Mouse (Mus musculus): Measurements from ENCODE around the gene Fam53b. TPM values are rescaled to one million over a fixed set of nuclear protein-coding genes. Genes with fewer than 3 reads are reported as not detected.
A peak's percentile ranks its signal among the peaks of the same experiment; 100 is the strongest.

The Fam53b gene
- polyA plus RNA-seq, 2 experiments from 2014 or later = 73.4 to 102 TPM

GRCm38 (mm10) chr7:132703515-132704309 lies 110.0 kb downstream of the Fam53b start:
- ATAC-seq = no peak

GRCm38 (mm10) chr7:132702492-132703070 lies 111.1 kb downstream of the Fam53b start:
- ATAC-seq = no peak

- ATAC-seq = no peak
Measured at GRCm38 (mm10) chr7:132702024-132702423, 111.7 kb downstream of the Fam53b start.

GRCm38 (mm10) chr7:132701412-132701811 lies 112.3 kb downstream of the Fam53b start:
- ATAC-seq = no peak

GRCm38 (mm10) chr7:132700107-132700506 lies 113.6 kb downstream of the Fam53b start:
- ATAC-seq = no peak

GRCm38 (mm10) chr7:132699639-132700038 lies 114.0 kb downstream of the Fam53b start:
- ATAC-seq = peak; percentile 88

GRCm38 (mm10) chr7:132699165-132699564 lies 114.5 kb downstream of the Fam53b start:
- no peak for ATAC-seq

- no peak for ATAC-seq
Measured at GRCm38 (mm10) chr7:132698737-132699136, 114.9 kb downstream of the Fam53b start.

DNA sequence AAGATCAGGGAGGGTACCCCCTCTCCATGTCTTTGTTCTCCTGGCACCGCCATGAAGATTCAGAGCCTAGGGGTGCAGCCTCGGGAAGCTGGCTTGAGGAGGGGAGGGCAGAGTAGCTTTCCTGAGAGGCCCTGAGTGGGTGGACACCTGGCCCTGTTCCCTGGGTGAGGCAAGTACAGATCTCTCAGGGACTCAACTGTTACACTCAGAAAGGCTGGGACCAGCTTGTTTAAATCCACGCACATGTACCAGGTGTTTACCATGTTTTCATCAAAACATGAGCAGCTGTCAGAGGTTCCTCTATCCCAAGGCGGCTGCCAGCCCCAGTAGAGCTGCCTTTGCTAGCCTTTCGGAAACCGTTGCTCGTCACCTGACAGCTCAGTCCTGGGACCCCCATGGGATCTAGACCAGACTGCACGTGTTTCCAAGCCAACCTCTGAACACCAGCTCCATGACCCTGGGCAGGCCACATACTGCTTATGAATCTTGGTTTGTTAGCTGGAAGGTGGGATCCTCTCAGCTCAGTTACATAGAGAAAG lies 116.4 kb downstream of the Fam53b start:
- no peak for ATAC-seq

GRCm38 (mm10) chr7:132693561-132693960 lies 120.1 kb downstream of the Fam53b start:
- ATAC-seq = no peak

GRCm38 (mm10) chr7:132692719-132693118 lies 121.0 kb downstream of the Fam53b start:
- ATAC-seq = no peak

GRCm38 (mm10) chr7:132690716-132691472 lies 122.8 kb downstream of the Fam53b start:
- ATAC-seq = no peak

DNA sequence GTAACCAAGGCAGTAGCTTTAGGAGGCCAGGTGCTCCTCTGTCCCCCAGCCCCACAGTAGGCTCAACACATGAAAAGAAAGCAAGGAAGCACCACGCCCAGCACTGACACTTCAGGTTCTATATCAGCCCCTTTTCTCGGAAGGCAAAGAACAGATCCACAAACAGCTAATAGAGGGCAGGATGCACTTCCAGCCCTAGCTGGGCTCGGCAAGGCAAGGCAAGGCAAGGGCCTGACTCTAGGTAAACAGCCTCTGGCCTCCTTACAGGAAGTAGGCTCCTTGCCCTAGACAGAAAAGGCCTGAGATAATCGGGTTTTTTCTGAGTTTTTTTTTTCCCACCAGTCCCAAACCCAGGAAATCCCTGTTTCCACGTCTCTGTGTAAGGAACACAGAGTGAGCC lies 124.0 kb downstream of the Fam53b start:
- ATAC-seq = no peak

DNA sequence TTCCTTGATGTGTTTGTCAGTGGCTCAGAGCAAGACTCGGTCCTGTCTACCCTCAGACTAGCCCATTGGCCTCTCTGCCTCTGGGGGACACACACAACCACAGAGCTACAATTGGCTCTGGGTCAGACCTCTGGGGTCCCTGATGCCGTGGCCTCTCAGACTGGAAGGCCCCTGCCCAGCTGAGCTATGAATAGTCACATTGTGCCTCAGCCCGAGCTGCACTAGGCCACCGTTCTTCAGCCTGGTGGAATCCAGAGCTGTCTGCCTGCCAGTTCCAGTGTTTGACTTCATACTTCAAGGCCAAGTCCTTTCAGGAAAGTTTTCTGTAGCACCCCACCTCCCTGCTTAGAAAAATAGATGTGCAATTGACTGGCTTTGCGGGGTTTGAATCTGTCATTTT lies 125.0 kb downstream of the Fam53b start:
- ATAC-seq = no peak

- no peak for ATAC-seq
Measured at GRCm38 (mm10) chr7:132687897-132688296, 125.8 kb downstream of the Fam53b start.

GRCm38 (mm10) chr7:132686515-132686914 lies 127.2 kb downstream of the Fam53b start:
- peak; percentile 87 for ATAC-seq

GRCm38 (mm10) chr7:132683923-132684322 lies 129.8 kb downstream of the Fam53b start:
- no peak for ATAC-seq

DNA sequence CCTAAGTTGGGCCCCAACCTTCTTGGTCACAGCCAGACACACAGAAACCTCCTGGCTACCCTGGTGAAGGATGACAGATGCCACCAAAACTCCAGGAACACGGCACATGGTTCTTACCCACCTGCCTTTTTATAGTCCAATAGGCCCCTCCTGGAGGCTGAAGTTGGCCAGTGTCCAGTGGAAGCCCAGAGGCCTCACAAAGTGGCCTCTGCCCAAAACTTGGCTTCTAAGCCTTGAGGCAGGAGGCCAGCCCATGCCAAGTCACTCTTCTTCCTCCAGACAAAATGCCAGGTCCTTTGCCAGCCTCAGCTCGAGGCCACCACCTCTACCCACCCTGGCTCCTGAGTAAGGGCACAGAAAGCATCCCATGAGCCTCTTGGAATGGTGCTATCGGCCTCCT lies 130.8 kb downstream of the Fam53b start:
- ATAC-seq = no peak

DNA sequence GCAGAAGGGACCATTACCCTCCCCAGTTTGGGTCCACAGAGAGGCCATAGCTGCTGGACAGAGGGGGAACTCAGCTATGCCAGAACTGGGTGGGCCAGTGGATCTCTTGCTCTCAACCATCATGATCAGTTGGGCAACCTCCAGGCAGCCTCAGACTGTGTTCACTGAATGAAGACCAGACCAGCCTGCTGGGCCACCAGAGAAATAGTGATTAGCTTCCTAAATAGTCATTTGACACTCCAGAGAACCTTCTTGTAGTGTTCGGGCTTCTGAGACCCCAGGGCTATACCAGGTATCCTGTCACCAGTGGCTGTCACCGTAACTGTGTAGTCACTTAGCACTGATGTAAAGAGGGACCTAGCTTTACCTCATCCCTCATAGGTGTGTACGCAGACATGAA lies 131.3 kb downstream of the Fam53b start:
- no peak for ATAC-seq

DNA sequence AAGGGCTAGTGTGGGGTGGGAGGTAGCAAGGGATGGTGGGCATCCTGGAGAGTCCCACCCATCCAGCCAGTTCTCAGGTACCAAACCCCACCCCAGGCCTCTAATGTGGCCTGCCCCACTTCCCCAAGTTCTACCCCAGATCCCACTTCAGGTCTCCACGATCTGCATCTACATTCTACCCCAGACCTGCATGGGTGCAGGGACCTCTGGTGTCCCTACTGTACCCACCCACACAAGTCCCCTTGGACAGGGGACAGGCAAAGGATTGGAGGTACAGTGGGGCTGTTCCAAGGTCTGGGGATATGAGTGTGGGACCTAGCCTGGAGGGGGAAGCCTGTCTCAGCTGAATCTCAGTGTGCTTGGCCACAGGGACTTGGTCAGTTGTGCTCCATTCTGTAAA lies 131.9 kb downstream of the Fam53b start:
- no peak for ATAC-seq

DNA sequence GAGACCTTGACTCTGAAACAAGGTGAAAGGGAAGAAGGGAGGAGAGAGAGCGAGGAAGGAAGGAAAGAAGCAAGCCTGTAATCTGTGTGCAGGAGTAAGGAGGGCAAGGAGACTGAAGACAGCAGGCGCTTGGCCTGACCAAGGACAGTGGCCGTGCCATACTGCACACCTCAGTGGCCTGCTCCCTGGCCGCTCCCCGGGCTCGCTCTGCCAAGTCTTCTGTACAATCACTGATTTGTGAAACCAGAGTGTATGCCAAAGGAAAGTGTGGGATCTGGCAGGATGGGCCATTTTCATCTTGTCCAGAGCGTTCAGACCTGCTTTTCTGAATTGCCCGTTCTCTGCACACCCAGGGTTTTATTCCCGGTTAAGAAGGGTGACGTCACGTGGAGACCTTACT lies 132.4 kb downstream of the Fam53b start:
- ATAC-seq = no peak

- ATAC-seq = no peak
Measured at GRCm38 (mm10) chr7:132679549-132679948, 134.1 kb downstream of the Fam53b start.

DNA sequence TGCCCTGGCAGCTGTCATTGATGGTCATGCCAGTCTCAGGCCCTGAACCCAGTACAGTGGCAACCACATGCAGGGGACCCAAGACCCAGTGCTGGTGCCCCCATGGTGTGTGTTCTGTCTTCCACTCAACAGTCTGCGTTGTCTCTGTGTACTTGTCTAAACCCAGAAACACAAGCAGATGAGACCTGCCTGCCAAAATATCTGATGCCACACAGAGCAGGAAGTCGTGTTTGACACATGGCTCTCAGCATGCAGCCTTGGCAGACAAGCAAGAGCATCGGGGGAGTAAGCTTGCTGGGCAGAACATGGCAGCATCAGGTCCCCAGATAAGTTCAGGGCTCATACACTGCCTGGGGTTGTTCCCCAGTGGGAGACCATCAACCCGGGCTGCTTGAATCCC lies 134.6 kb downstream of the Fam53b start:
- ATAC-seq = no peak

All from CD4-positive, CD25-positive, alpha-beta regulatory T cell, adult 4 months (primary cell).